Mouse (Mus musculus): ENCODE results near the gene Hist1h4d. TPM values are rescaled to one million over a fixed set of nuclear protein-coding genes. Genes with fewer than 3 reads are reported as not detected.

Hist1h4d gene
- total RNA-seq, 2 experiments from 2014 or later = 159 to 164 TPM

Small RNA genes lying within 50 kb of the gene (microRNA-seq; reads per million reads assigned to microRNA genes)
- gene Gm44297 = not detected
- not detected for gene Gm44359
- gene Gm44394 = not detected

Other genes starting within 250 kb of the Hist1h4d start
- gene Zfp322a, start 212.4 kb upstream of the Hist1h4d start, total RNA-seq (2021) = 10 to 100 TPM; 19.4 to 21.2 TPM
- gene Abt1, start 157.7 kb upstream of the Hist1h4d start, total RNA-seq (2021) = 1 to 10 TPM; 6.9 to 8.3 TPM
- gene Btn1a1, start 115.7 kb upstream of the Hist1h4d start, total RNA-seq (2021) = not detected
- not detected for gene Btn2a2, start 92.7 kb upstream of the Hist1h4d start, total RNA-seq (2021)
- 100 to 1,000 TPM; 443 to 473 TPM for gene Hist1h4h, start 50.5 kb upstream of the Hist1h4d start, total RNA-seq (2021)
- 10 to 100 TPM; 49.7 to 55.2 TPM for gene Hist1h2af, start 47.7 kb upstream of the Hist1h4d start, total RNA-seq (2021)
- gene Hist1h3g, start 46.2 kb upstream of the Hist1h4d start, total RNA-seq (2021) = 10 to 100 TPM; 13.9 to 17.7 TPM
- 1 to 10 TPM; 4.2 to 4.7 TPM for gene Hist1h2bh, start 38.2 kb upstream of the Hist1h4d start, total RNA-seq (2021)
- 10 to 100 TPM; 23.4 to 24.4 TPM for gene Hist1h3f, start 37.5 kb upstream of the Hist1h4d start, total RNA-seq (2021)
- 100 to 1,000 TPM; 112 to 118 TPM for gene Hist1h4f, start 29.9 kb upstream of the Hist1h4d start, total RNA-seq (2021)
- gene Hist1h1d, start 28.3 kb upstream of the Hist1h4d start, total RNA-seq (2021) = 1 to 10 TPM; 4.5 to 4.9 TPM
- 10 to 100 TPM; 56.1 to 72.9 TPM for gene Hist1h3e, start 19.2 kb upstream of the Hist1h4d start, total RNA-seq (2021)
- gene Hist1h2ae, start 10.4 kb upstream of the Hist1h4d start, total RNA-seq (2021) = 1 to 10 TPM; 9.2 to 9.6 TPM
- gene Hist1h2bg, start 10.2 kb upstream of the Hist1h4d start, total RNA-seq (2021) = 100 to 1,000 TPM; 105 to 116 TPM
- 10 to 100 TPM; 34.6 to 44.5 TPM for gene Hist1h2bf, start 7.4 kb upstream of the Hist1h4d start, total RNA-seq (2021)
- gene Hist1h2ad, start 7.2 kb upstream of the Hist1h4d start, total RNA-seq (2021) = 10 to 100 TPM in 1 of 2 experiments, 1 to 10 TPM in 1; 8.1 to 13.6 TPM
- 1 to 10 TPM; 7.4 TPM for gene Hist1h3d, start 5.8 kb upstream of the Hist1h4d start, total RNA-seq (2021)
- gene Hist1h2be, start 39.5 kb downstream of the Hist1h4d start, total RNA-seq (2021) = 10 to 100 TPM; 12.1 to 13.4 TPM
- 10 to 100 TPM; 49.5 to 74.0 TPM for gene Hist1h1e, start 41.0 kb downstream of the Hist1h4d start, total RNA-seq (2021)
- gene Hist1h2ac, start 102.3 kb downstream of the Hist1h4d start, total RNA-seq (2021) = 1 to 10 TPM; 3.0 to 3.1 TPM
- 100 to 1,000 TPM; 138 to 161 TPM for gene Hist1h2bc, start 102.6 kb downstream of the Hist1h4d start, total RNA-seq (2021)
- under 1 TPM; 0.33 to 0.46 TPM for gene Hist1h1t, start 114.2 kb downstream of the Hist1h4d start, total RNA-seq (2021)
- 100 to 1,000 TPM; 101 to 109 TPM for gene Hist1h4c, start 116.9 kb downstream of the Hist1h4d start, total RNA-seq (2021)
- gene Hfe, start 129.3 kb downstream of the Hist1h4d start, total RNA-seq (2021) = 10 to 100 TPM; 29.2 to 49.8 TPM
- 100 to 1,000 TPM; 145 to 279 TPM for gene Hist1h1c, start 157.2 kb downstream of the Hist1h4d start, total RNA-seq (2021)
- 10 to 100 TPM; 20.5 to 26.8 TPM for gene Hist1h3c, start 164.0 kb downstream of the Hist1h4d start, total RNA-seq (2021)
- gene Hist1h2bb, start 165.1 kb downstream of the Hist1h4d start, total RNA-seq (2021) = 10 to 100 TPM; 34.0 to 41.3 TPM
- gene Hist1h2ab, start 169.5 kb downstream of the Hist1h4d start, total RNA-seq (2021) = 10 to 100 TPM; 58.1 to 68.0 TPM
- gene Hist1h3b, start 170.7 kb downstream of the Hist1h4d start, total RNA-seq (2021) = 10 to 100 TPM; 54.7 to 79.9 TPM
- gene Hist1h4b, start 175.4 kb downstream of the Hist1h4d start, total RNA-seq (2021) = 100 to 1,000 TPM; 115 to 122 TPM
- 10 to 100 TPM; 59.8 to 61.2 TPM for gene Hist1h4a, start 179.6 kb downstream of the Hist1h4d start, total RNA-seq (2021)
- 10 to 100 TPM; 55.1 to 59.3 TPM for gene Hist1h3a, start 180.8 kb downstream of the Hist1h4d start, total RNA-seq (2021)
- gene Hist1h1a, start 182.1 kb downstream of the Hist1h4d start, total RNA-seq (2021) = 10 to 100 TPM; 35.0 to 39.8 TPM
- gene Trim38, start 188.3 kb downstream of the Hist1h4d start, total RNA-seq (2021) = under 1 TPM; 0.16 to 0.23 TPM
- gene Slc17a2, start 225.4 kb downstream of the Hist1h4d start, total RNA-seq (2021) = under 1 TPM in 1 of 2 experiments, not detected in 1; 0.26 TPM